Mouse (Mus musculus) frontal cortex, postnatal 25 days (tissue): ENCODE measurements around the gene Dlec1.

Experiments
- DNase-seq, 2 experiments: peaks; one replicate each; pipeline ENCODE4 v3.0.0; 2022; ENCODE audit warnings: low spot score in 2 of 2

Dlec1 gene

GRCm38 (mm10) chr9:119089437-119089836 lies 12.8 kb upstream of the Dlec1 start:
- no peak for DNase-seq

GRCm38 (mm10) chr9:119090462-119090861 lies 11.8 kb upstream of the Dlec1 start:
- DNase-seq = no peak

- no peak for DNase-seq
These were observed 10.5 kb upstream of the Dlec1 start for GRCm38 (mm10) chr9:119091581-119092310.

- DNase-seq = no peak
These were observed 9.5 kb upstream of the Dlec1 start for GRCm38 (mm10) chr9:119092473-119093418.

- peak; percentile 52 to 69 for DNase-seq
These were observed 8.6 kb upstream of the Dlec1 start, which contains the start of gene Plcd1 for GRCm38 (mm10) chr9:119093419-119094295. Gene Plcd1, minus strand, starts transcription at chr9:119093502.

GRCm38 (mm10) chr9:119094462-119095109 lies 7.7 kb upstream of the Dlec1 start:
- no peak for DNase-seq

GRCm38 (mm10) chr9:119100177-119100898 lies 1.9 kb upstream of the Dlec1 start:
- DNase-seq = no peak

- DNase-seq = no peak
These were observed 470 bp downstream of the Dlec1 start for GRCm38 (mm10) chr9:119102783-119103113.

- no peak for DNase-seq
These were observed 5.3 kb downstream of the Dlec1 start for GRCm38 (mm10) chr9:119107566-119107965.

GRCm38 (mm10) chr9:119109685-119110353 lies 7.5 kb downstream of the Dlec1 start:
- DNase-seq = no peak

- DNase-seq = no peak
These were observed 8.4 kb downstream of the Dlec1 start for GRCm38 (mm10) chr9:119110640-119111039.

- no peak for DNase-seq
These were observed 12.6 kb downstream of the Dlec1 start for GRCm38 (mm10) chr9:119114911-119115310.

- no peak for DNase-seq
These were observed 17.3 kb downstream of the Dlec1 start for GRCm38 (mm10) chr9:119119409-119120167.

- no peak for DNase-seq
These were observed 17.9 kb downstream of the Dlec1 start for GRCm38 (mm10) chr9:119120168-119120560.

GRCm38 (mm10) chr9:119122596-119123369 lies 20.5 kb downstream of the Dlec1 start:
- no peak for DNase-seq

- DNase-seq = no peak
These were observed 26.3 kb downstream of the Dlec1 start for GRCm38 (mm10) chr9:119128436-119129181.

GRCm38 (mm10) chr9:119130692-119131091 lies 28.4 kb downstream of the Dlec1 start:
- DNase-seq = no peak

- no peak for DNase-seq
These were observed 36.6 kb downstream of the Dlec1 start for GRCm38 (mm10) chr9:119138836-119139235.
